Mouse (Mus musculus) pancreas, adult 10 weeks (tissue): ENCODE data around the gene Mutyh. TPM values are rescaled to one million over a fixed set of nuclear protein-coding genes. Genes with fewer than 3 reads are reported as not detected.

ENCODE experiments used
- polyA plus RNA-seq: library from polyadenylated mRNA; stranded (reverse); fragments of 350-450 nt; fragmentation: Illumina TruSeq; extraction: RNeasy Lipid Tissue Mini Kit (QIAGEN cat#74804); gene quantifications from one replicate; pipeline ENCODE4 v1.2.3, GENCODE M21; 2015; ENCODE audit warnings: low read depth, low replicate concordance; ENCODE audit not compliant: insufficient read depth

Gene Mutyh
- 1.1 TPM for polyA plus RNA-seq

GRCm38 (mm10) chr4:116807197-116808129 lies at the start of gene Mutyh, which contains the start of gene Toe1:
Mutyh (plus strand) TSS chr4:116807723.
Toe1 (minus strand) TSS chr4:116807640.

GRCm38 (mm10) chr4:116821694-116822016 lies 14.1 kb downstream of the Mutyh start, which contains the start of gene Hpdl:
Hpdl (minus strand) TSS chr4:116821707.

Other genes with a start within 250 kb of the Mutyh start
- gene Ccdc17, start 211.1 kb upstream of the Mutyh start, polyA plus RNA-seq = 8.6 TPM
- gene Nasp, start 179.8 kb upstream of the Mutyh start, polyA plus RNA-seq = 8.2 TPM
- 92.0 TPM for gene Akr1a1, start 156.0 kb upstream of the Mutyh start, polyA plus RNA-seq
- gene Prdx1, start 122.2 kb upstream of the Mutyh start, polyA plus RNA-seq = 56.7 TPM
- gene Mmachc, start 99.3 kb upstream of the Mutyh start, polyA plus RNA-seq = 3.9 TPM
- gene Ccdc163, start 99.2 kb upstream of the Mutyh start, polyA plus RNA-seq = 16.9 TPM
- gene Tesk2, start 86.8 kb upstream of the Mutyh start, polyA plus RNA-seq = 1.3 TPM
- gene Toe1, start 83 bp upstream of the Mutyh start, polyA plus RNA-seq = 2.9 TPM
- gene Hpdl, start 14.0 kb downstream of the Mutyh start, polyA plus RNA-seq = not detected
- gene Zswim5, start 69.7 kb downstream of the Mutyh start, polyA plus RNA-seq = 0.42 TPM
- gene Urod, start 186.7 kb downstream of the Mutyh start, polyA plus RNA-seq = 26.0 TPM
- gene Hectd3, start 187.6 kb downstream of the Mutyh start, polyA plus RNA-seq = 7.8 TPM
- gene Eif2b3, start 211.7 kb downstream of the Mutyh start, polyA plus RNA-seq = 4.9 TPM